Mouse (Mus musculus) left cerebral cortex, postnatal 36 days (tissue): Measurements from ENCODE around the gene Prrt3. TPM values are rescaled to one million over a fixed set of nuclear protein-coding genes. Genes with fewer than 3 reads are reported as not detected.
A peak's percentile ranks its signal among the peaks of the same experiment; 100 is the strongest.

Experiments used
- DNase-seq, 2 experiments: peaks; one replicate each; pipeline ENCODE4 v3.0.0; 2021 to 2022; ENCODE audit warnings: low spot score in 2 of 2, mixed read lengths in 1 of 2
- intact Hi-C: fragments of 180-260 bp; cut with DNase I; formaldehyde crosslinking; loops from one replicate; pipeline ENCODE4 v1.15.1; 2025
- total RNA-seq, 2 experiments: library from RNA; stranded (reverse); gene quantifications; 2 replicates each; pipeline ENCODE4 v1.2.3; 2021

Gene Prrt3
- 10 to 100 TPM; 59.4 to 59.9 TPM for total RNA-seq

DNA sequence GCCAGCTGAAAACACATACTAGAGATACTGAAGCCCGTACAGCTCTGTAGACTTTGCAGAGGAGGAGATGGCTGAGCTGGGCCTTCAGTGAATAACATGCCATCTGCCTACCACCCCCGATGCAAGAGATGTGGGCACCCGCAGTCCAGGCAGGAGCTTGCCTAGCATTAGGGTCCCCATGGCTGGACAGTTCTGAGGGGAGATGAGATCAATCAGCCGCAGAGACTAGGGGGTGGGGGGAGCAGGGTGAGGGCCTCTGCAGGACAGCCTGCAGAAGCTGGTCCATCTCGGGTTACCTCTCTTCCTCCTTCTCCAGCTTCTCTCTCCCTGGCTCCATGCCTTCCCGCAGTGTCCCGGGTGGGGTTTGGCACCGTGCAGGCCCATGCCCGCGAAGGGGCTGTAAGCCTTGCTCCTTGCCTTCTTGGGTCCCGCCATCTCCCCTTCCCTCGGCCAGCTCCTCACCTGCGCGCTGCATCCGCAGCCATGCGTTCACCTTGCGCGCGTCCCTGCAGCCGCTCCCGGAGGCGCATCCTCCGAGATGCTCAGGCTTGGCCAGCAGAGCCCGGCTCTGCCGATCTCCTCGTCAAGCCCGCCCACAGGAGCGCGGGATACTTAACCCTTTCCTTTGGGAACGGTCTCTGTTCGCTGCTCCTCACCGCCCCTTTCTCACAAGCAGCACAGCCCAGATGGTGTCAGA lies at the start of gene Prrt3:
Gene Prrt3 (minus strand): TSS at position 544 of the 697 bp plus-strand sequence.
- intact Hi-C loops, result loop anchor here (2.0 to 5.0 kb wide), 3 partner anchors 19 to 121 kb away; partner anchors contain the start of genes Creld1 and Vhl
- DNase-seq, result peak; percentile 86

DNA sequence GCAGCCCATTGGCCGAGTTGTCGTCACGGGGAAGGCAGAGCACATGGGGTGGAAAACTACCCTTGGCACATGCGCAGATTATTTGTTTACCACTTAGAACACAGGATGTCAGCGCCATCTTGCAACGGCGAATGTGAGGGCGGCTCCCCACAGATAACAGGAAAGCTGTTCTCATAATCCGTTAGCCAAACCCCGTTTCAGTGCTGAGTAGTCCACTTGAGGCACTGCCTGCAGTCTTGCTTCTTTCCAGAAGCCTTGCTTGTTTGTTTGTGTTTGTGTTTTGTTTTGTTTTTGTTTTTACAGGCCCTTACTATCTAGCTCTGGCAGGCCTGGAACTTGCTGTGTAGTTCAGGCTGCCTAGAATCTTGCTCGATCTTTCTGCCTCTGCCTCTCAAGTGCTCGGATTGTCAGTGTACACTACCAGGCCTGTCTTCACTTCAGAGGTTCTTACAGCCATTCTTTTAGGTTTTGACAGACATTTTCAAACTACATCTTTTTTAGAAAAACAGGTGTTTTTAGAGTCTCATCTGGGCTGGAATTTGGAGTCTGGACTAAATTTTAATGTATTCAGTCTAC lies 42.3 kb upstream of the Prrt3 start:
- no peak for DNase-seq
- intact Hi-C loops, result no loop called here

DNA sequence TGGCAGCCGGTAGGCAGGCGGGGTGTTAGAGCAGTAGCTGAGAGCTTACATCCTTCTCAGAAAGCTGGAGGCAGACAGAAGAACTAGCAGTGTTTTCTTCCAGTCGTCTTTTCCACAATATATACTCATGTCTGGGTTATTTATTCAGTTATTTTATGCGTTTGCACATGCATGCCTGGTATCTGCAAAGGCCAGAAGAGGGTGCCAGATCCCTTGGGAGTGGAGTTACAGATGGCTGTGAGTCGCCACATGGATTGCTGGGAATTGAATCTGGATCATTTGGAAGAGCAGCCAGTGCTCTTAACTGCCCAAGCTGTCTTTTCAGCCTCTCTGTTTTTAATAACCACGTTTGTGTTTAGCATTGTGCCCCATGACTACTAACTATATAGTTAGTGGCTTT lies 39.9 kb upstream of the Prrt3 start:
- DNase-seq, result no peak
- intact Hi-C loops, result no loop called here

DNA sequence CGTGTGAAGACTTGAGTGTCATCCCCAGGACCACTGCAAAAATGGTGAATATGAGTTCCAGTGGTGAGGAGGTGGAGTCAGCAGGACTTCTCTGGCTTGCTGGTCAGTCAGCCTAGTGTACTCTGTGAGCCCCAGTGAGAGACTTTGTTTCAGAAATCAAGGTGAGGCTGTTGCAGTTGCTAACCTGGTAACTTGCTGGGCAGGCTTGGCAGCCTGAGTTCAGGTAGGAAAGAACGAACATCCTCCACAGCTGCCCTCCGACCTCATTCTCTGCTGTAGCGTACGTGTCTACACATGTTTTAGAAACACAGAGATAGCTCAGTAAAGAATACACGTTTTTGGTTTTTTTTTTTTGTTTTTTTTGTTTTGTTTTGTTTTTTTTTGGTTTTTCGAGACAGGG lies 33.2 kb upstream of the Prrt3 start:
- DNase-seq, result no peak
- intact Hi-C loops, result loop anchor here (5.0 kb wide), 2 partner anchors 67 to 93 kb away; partner anchors contain the start of genes Brk1, Fancd2os and Jagn1

DNA sequence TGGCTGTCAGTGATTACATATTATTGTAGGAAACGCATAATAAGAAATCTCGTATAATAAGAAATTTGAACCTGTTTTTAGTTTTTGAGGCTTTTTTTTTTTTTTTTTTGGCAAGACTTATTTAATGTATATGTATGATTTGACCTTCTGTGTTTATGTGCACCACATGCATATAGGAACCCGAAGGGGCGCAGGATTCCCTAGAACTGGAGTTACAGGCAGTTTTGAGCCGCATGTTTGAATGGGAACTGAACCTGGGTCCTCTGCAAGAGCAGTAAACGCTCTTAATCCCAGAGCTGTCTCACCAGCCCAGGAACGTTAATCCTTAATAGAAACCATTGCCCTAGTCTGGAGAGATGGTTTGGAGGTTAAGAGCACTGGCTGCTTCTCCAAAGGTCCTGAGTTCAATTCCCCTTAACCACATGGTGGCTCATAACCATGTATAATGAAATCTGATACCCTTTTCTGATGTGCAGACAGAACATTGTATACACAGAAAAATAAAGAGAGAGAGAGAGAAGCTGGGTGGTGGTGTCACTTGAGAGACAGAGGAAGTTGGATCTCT lies 30.2 kb upstream of the Prrt3 start:
- DNase-seq, result no peak
- intact Hi-C loops, result loop anchor here (5.0 kb wide), 2 partner anchors 70 to 90 kb away; partner anchors contain the start of genes Brk1, Fancd2os and Jagn1

DNA sequence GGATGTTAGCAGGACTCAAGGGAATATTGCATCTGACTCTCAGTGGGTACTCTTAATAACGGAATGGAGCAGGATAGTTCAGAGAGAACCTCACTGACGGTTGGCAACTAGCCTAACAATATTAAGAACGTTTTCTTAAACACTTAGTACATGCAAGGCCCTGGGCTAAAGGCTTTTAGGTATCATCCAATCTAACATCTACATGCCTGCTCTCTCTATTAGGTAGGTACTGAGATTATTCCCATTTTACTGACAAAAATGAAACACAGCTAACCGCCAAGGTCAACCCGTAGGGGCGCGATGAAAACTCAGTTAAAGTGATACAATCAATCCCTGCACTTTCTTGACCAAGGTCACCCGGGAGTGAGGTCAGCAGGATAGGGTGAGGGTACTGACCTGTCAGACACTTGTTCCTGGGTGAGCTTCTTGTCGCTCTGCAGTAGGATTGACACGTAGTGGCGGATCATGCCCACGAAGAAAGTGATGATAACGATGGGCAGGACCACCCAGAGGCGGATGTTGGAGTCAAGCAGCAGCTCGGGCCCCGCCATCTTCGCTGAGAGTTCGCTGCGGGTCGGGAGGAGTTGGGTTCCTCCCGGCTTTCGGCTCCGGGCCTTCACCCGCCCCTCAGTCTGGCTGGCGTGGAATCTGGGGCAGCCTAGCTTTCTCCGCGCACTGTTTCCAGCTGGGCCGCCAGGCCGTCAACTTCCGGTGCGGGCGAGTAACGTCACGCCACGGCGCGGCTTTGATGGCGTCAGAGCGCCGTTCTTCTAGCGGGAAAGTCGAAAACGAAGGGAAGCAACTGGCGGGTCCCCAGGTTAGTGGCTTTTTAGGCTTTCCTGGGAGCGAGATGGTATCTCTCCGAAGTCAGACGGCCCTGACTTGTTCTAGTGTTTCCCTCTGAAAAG lies 29.5 kb upstream of the Prrt3 start, which contains the start of the genes Emc3 and Fancd2:
Gene Emc3 (minus strand): TSS at position 721 of the 908 bp plus-strand sequence.
Gene Fancd2 (plus strand): TSS at position 751 of the 908 bp plus-strand sequence.
- intact Hi-C loops, result loop anchor here (5.0 kb wide), 2 partner anchors 71 to 89 kb away; partner anchors contain the start of genes Brk1, Fancd2os and Jagn1
- DNase-seq, result peak; percentile 90 to 92

DNA sequence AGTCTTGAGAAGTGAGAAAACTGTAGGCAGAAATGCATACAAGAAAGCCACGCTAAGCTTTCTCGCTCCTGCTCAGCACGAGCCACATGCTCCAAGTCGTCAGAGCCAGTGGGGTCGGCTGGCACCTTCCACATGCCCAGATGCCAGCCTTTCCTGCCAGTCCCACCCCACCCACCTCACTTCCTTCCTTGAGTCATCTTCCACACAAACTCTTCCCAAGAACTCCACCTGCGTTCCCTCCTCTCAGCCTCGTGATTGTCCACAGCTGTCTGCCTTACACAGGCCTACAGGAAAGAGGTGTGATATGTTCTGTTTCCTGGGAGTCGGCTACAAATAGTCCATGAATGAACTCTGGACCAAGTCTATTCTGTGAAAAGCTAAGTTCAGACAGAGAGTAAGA lies 21.7 kb upstream of the Prrt3 start:
- DNase-seq, result peak; percentile 47 to 49
- intact Hi-C loops, result no loop called here

DNA sequence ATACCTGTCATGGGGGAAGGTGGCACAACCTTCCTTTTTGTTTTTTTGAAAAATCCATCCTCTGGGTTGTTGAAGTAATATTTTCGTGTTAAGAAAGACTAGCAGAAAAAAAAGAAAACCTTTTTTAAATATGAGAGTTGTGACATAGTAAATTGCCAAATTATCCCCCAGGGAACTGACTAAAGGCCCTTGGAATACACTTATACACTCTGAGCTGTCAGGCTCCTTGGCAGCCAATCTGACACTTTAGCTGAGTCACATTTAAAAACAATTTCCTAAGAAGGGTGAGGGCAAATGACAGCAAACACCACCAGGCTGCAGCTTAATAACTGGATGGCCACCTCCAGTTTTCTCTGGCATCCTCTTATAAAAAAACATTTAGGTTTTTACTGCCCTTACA lies 20.6 kb upstream of the Prrt3 start:
- intact Hi-C loops, result no loop called here
- DNase-seq, result no peak

DNA sequence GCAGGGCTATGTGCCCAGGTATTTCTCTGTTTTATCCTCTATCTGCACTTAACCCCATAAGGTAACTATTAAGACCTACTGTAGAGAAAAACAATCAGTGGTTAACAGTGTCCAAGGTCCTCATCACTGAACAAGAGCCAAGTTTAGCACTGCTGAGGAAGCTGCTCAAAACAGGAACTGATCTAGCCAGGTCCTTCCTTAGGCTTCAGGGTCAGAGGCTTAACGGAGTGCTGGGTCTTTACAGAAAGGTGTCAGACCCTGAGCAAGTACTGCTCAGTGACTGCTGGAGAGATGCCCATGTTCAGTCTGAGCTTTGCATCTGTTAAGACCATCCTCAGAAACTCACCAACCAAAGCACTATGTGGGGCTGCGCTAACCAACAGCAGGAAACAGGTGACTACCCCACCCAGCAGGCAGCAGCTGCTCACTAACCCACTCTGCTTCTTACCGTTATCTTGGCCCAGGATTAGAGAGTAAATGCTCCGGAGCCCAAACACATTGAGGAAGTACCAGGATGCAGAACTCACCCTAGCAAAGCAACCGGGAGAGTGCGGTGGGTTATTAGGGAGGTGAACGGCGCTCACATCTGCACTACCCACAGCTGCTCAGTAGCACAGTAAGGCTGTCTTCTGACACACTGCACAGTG lies 15.8 kb upstream of the Prrt3 start:
- intact Hi-C loops, result no loop called here
- no peak for DNase-seq

DNA sequence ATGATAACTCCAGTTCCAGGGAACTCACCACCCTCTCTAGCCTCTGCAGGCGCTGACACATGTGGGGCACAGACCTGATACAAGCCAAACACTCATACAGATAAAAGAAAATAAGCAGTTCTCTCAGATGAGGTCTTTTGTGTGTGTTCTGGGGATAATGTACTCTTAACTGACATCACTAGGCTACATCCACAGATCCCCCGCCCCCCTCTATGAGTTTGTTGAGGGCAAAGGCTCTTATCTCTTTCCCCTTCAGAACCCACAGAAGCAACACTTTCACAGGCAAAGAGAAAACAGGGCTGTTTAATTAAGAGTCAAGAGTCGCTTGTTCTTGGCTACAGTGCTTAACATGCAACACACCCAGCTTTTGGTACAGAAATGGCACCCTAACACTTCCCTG lies 12.9 kb upstream of the Prrt3 start:
- DNase-seq, result no peak
- intact Hi-C loops, result no loop called here

DNA sequence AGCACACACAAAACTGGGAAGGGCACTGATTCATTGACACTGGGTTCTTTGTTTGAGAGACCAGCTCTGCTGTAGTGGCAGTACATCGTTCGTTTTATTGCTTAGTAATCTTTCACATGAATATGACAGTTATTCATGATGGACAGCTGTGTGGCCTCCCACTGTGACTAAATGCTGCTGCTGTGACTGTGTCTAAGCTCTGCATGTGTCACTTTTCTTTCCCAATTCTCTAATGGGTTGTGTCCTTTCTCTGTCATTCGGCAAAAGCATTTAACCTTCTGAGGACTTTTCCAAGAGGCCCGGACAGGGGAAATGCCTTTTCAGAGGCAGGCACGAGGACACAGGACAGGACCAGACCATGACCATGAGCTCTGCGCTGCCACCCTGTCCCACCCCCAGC lies 12.2 kb upstream of the Prrt3 start:
- no peak for DNase-seq
- intact Hi-C loops, result no loop called here

DNA sequence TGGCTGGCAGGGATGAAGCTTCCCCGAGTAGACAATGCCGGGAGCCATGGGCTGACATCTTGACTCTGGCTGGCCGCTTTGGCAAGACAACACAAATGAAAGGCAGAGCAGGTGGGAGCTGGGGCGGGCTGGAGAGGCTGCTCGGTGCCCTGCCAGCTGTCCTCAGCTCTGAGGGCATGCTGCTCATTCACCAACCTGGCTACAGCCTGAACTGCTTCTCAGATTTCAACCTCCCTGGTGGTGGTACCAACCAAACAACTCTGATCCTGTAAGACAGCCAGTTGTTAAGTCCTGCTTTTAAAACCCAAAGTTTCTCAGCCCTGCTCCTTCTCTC lies 7.2 kb upstream of the Prrt3 start:
- no peak for DNase-seq
- intact Hi-C loops, result no loop called here

DNA sequence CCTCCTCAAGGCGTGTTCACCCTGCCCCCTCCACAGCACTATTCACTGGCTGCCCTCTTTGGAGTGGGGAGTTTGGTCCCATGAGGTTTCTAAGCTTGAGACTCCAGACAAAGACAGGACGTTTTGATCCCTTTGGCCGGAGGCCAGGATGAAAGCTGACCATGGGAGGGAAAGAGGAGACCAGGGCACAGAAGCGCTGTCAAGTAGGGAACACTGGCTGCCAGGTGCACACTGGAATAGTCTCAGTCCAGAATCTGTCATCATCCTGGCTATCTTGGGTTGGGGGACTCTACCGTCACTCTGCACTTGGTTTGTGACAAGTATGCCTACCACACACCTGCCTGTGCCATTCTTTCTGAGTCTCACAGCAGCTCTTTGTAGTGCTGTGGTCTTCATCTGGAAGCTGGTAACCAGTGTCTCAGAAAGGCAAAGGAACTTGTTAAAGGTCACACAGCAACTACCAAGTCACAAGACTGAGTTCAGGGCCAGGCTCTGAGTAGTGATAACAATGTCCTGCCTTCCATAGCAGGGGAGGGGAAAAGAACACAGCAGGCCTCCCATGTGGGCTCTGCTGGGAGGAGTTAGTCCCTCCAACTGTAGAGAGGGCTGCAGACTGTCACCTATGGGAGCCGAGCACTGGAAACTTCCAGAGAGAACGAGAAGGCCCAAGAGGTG lies 6.7 kb upstream of the Prrt3 start:
- intact Hi-C loops, result no loop called here
- DNase-seq, result no peak

DNA sequence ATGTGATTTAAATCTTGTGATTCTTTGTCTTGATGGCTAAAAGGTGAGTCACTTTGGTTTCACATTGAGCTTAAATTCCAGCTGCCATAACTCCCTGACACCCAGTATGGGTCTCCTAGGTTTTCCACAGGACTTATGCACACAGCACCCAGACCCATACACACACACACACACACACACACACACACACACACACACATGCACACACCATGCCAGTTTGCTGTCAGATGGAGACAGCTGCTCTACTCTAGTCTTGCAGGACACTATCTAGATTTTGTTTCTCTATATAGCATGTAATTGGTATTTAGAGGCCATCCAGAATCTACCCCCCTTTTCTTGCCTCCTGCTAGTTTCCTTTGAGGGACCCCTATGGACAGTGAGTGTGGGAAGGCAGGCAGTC lies 5.4 kb upstream of the Prrt3 start:
- intact Hi-C loops, result no loop called here
- DNase-seq, result no peak

DNA sequence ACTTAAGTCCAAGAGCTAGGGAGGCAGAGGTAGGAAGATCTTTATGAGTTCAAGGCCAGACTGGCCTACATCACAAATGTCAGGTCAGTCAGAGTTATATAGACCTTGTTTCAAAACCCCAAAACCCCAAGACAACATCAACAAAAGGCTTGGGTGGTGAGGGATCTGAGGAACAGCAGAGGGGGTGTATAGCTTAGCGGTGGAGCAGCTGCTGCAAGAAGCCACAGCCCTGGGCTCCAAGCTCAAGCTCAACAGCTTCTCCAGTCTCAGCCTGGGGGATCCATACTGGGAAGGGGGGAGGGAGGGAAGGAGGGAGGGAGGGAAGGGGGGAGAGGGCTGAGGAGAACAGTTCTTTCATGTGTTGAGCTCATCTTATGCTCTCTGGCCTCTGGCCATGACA lies 4.0 kb upstream of the Prrt3 start:
- intact Hi-C loops, result no loop called here

DNA sequence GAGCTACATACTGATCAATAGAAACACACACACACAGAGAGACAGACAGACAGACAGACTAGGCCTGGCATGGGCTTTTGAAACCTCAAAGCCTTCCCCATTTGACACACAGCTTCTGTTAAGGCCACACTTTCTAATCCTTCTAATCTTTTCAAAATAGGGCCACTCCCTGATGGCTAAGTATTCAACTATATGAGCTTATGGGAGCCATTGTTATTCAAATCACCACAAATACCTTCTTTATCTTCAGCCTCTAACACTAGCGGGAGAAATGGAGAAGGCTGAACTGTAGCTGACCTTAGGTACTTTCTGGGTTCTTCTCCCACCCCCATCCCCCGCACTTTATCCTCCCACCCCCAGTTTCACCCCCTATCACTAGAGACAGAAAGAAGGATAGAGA lies 1.1 kb upstream of the Prrt3 start:
- no peak for DNase-seq
- intact Hi-C loops, result loop anchor here (5.0 kb wide), 2 partner anchors 104 to 120 kb away; partner anchors contain the start of gene Vhl

More for the DNA sequence above, 4.0 kb upstream of the Prrt3 start:
- DNase-seq, result no peak

DNA sequence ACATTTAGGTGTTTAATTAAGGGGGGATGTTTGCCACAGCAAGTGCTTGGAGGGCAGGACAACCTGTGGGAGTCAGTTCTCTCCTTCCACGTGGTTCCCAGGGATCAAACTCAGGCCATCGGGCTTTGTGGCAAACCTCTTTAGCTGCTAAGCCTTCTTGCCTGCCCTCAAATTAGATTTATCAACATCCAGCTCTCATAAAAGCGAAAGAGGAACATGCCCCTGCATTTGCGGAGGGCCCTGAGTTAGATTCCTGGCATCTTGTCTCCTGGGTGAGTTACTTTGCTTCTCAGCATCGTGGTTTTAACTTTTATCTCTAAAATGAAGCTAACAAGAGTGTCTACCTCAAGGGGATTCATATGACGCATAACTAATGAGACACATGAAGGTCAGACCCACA lies 2.4 kb downstream of the Prrt3 start:
- intact Hi-C loops, result no loop called here
- no peak for DNase-seq

DNA sequence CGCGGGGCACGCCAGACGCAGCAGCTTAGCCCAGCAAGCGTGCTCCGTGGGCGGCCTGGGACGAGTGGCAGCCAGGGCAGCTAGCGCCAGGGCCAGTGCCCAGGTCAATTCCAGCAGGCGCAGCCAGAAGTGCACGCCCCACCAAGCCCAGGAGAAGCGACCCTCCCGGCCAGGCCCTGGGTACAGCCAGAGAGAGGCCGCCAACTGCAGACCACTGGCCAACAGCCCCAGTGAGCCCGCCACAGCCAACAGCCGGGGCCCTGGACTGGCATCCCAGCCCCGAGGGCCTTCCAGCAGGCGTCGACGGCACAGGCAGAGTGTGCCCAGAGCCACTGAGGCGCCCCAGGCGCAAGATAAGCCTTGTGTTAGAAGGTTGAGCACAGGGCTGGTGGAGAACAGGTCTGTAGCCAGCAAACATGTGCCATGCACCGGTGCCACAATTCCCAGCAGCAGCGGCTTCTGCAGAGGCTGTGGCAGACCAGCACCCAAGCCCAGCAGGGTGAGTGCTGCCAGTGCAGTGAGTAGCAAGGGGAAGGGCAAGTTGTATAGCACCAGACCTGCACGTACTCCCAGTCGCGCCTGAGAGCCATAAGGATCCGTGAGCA lies 6.6 kb downstream of the Prrt3 start:
- intact Hi-C loops, result no loop called here
- no peak for DNase-seq
